Mouse (Mus musculus) large intestine, adult 2 months (tissue): ENCODE data around the gene Usp24. TPM values are rescaled to one million over a fixed set of nuclear protein-coding genes. Genes with fewer than 3 reads are reported as not detected.
A peak's percentile ranks its signal among the peaks of the same experiment; 100 is the strongest.
"Not testable (repeated sequence)": the region's sequence is repeated elsewhere in the genome, so short reads cannot be mapped to it uniquely, and the experiment has no call there.

Experiments used
- DNase-seq: peaks from one replicate; pipeline ENCODE4 v3.0.0-alpha.2; 2012; ENCODE audit warnings: low read depth, low spot score
- WGBS: fragments of 180-500 bp; shearing (Covaris S2); methylation state at CpG from one replicate; pipeline ENCODE4 v1.1.7; 2018; 5-methylcytosine and 5-hydroxymethylcytosine counted together
- polyA plus RNA-seq: library from polyadenylated mRNA; depleted of rRNA; stranded (reverse); fragments of >200 nt; gene quantifications from 2 replicates; pipeline ENCODE4 v1.2.3, GENCODE M21; 2012

The Usp24 gene
- polyA plus RNA-seq, 1 experiment = 5.6 TPM

DNA sequence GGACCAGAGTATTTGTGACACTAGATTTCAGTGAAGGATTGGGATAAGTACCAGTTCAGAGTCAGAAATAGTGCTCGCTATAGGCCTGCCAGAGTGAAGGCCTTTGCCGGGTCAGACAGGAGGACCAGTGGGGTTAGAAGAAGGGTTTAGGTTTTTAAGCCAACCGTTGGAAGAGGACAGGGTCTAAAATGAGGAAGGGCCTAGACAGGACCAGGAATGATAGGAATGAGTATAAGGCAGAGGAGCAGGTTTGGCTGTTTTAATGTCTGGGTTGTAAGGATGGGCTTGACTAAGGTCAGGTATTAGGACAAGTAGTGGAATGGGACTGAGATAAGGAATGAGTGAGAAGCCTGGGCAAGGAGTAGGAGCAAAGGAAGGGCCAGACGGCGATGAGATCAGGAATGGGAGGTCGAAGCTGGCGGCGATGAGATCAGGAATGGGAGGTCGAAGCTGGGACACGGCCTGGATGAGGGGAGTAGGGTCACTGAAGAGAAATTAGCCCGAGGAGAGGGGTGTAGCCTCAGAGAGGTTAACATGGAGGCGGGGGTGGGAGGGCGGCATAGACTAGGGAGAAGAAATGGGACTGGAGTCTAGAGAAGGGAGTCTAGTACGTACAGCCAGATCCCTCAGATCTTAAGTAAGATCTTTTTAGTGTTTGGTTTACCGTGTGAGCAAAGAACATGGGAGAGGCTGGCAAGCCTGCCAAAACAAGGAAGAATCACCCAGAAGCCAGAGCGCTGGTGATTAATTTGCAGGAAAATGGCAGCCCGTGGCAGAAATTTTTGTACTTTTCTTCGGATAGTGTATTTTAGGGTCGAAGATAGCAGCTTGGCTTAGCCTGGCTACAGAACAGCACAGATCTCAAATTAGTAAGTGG is 1.4 kb downstream of the Usp24 start:
- 16% methylated on average over 19 of the region's 19 CpGs for WGBS
- DNase-seq = no peak

DNA sequence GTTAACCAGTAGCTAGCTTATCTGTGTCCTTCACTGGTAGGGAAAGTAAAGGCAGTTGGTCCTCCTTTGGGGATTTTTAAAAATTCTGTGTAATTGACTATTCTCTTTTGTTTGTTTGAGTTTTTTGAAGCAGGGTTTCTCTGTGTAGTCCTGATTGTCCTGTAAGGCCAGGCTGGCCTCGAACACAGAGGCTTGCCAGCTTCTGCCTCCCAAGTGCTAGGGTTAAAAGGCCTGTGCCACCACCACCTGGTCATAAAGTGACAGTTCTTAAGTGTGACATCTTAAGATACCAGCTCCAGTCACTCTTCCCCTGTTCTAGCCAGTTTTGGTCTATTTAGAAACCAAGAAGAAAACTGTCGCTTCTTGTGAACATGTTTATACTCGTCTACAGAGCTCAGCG is 2.2 kb downstream of the Usp24 start:
- DNase-seq = no peak
- WGBS = 71% methylated on average over 4 of the region's 4 CpGs

DNA sequence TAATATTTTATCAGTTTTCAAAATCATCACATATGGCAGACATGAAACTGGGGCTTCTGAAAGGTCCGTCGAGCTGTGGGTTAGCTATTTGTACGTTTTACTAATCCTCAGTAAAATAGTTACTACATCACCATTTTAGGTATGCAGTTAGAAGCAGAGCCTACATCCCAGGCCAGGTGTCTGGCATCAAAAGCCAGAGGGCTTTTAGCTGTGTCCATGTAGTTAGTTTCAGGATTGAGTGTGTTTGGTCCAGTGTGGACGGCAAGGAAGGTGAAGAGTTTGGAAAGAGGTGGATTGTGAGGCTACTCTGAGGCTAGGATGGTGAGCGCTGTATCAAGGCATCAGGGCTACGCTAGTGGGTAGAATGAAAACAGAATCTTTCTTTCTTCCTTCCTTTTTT is 3.0 kb downstream of the Usp24 start:
- no peak for DNase-seq
- 88% methylated on average over 6 of the region's 6 CpGs for WGBS

DNA sequence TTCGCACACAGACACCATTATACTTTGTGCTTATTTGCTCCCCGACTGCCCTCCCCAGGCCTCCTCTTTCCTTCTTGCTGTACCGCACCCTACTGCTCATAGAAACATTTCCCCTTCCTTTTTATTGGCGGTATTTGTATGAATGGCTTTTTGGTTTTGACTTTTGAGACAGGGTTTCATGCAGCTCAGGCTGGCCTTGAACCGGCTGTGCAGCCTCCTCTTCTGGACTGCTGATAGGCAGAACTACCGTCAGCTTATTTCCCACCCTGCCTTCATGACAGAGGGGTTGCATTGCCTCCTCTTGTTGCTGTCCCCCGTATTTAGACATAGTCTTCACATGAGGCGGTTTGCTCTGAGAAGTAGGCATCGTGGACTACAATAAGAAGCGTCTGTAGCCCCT is 6.8 kb downstream of the Usp24 start:
- WGBS = 88% methylated on average over 10 of the region's 10 CpGs
- DNase-seq = no peak

DNA sequence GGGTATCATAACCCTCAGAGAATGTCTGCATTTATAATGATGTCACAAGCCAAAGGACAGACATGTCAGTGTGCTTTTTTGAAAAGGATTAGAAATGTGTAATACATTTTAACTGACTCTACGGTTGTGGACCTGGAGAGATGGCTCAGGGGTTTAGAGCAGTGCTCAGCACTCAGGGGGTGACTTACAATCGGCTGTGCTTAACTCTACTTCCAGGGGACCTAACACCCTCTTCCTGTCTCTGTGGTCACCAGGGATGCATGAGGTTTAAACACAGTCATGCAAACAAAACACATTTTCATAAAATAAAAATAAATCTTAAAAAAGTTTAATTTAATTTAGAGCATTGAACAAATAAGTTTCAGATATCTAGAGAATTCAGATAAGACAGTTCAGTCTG is 7.3 kb downstream of the Usp24 start:
- 69% methylated on average over 2 of the region's 2 CpGs for WGBS
- no peak for DNase-seq

DNA sequence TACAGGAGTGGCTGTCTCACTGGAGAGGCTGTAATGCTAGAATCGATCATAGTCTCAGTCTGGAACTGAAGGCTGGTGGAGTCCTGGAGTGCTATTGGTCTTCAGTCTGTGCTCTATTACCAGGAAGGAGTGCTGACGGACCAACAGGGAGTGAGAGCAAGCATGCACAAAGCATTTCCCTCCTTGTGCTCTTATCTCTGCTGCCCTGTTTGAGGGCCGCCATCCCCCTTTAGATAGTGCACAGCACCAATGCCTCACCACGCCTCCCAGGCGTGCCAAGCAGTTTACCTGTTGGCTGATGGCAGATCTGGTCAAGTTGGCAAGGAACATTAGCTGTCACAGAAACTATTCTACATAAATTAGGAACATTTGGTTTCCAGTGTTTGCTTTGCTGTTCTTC is 11.4 kb downstream of the Usp24 start:
- DNase-seq = no peak
- WGBS = 75% methylated on average over 5 of the region's 5 CpGs

DNA sequence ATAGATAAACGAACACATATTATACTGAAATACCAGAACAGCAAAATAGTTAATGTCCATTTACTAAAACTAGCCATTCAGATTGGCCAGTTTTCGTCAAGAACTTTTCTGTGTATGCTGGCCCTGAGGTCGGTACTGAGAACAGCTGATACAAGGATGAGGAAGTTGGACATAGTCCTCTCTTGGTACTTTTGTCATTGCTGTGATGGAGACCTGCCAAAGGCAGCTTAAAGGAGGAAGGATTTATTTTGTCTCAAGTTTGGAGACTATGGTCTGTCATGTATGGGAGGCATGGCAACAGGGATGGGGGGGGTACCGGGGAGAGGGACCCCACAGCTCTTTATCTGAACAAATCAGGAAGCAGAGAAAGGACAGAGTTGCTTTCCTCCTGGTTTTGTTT is 12.7 kb downstream of the Usp24 start:
- DNase-seq = no peak
- 81% methylated on average over 4 of the region's 4 CpGs for WGBS

DNA sequence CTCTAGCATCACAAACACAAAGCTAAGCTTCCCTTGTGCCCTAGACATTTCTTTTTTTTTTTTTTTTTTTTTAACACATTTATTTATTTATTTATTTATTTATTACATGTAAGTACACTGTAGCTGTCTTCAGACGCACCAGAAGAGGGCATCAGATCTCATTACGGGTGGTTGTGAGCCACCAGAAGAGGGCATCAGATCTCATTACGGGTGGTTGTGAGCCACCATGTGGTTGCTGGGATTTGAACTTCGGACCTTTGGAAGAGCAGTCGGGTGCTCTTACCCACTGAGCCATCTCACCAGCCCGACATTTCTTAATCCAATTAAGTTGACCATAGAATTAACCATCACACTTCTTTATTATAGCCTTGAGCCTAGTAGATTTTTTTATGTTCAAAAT is 13.2 kb downstream of the Usp24 start:
- WGBS = 92% methylated on average over 6 of the region's 6 CpGs

DNA sequence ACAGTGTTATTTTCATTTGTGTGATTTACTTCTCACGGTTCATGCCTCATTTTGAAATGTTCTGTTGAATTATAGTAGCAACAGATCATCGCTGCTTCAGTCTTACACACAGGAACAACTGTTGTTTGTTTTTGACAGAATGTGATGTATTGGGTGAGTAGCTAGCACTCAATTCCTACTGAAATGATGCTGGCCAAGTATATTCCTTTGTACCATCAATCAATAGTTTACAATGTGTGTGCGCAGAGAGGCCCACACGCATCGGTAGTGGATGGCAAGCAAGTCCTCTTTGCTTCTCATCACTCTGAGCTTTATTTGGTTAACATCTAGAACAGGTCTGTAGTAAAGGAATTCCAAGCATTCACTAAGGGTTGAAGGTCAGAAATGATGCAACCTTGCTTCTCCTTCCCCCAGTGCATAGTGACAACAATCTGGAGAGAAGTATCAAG is 14.4 kb downstream of the Usp24 start:
- no peak for DNase-seq
- WGBS = 71% methylated on average over 5 of the region's 5 CpGs

More for the DNA sequence above, 13.2 kb downstream of the Usp24 start:
- DNase-seq = not testable (repeated sequence)

DNA sequence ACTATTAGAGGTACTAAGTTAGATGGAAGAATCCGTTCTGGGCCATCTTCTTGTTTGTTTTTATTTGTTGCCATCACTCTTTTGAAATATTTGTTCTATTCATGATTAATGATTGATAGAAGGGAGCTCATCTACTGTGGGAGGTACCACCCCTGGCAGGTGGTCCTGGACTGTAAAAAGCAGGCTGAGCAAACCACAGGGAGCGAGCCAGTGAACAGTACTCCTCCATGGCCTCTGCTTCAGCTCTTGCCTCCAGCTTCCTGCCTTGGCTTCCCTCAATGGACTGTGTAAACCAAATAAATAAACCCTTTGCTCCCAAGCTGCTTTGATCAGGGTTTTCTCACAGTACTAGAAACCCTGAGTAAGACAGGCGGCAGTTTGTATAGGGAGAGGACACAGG is 17.1 kb downstream of the Usp24 start:
- 71% methylated on average over 3 of the region's 3 CpGs for WGBS

DNA sequence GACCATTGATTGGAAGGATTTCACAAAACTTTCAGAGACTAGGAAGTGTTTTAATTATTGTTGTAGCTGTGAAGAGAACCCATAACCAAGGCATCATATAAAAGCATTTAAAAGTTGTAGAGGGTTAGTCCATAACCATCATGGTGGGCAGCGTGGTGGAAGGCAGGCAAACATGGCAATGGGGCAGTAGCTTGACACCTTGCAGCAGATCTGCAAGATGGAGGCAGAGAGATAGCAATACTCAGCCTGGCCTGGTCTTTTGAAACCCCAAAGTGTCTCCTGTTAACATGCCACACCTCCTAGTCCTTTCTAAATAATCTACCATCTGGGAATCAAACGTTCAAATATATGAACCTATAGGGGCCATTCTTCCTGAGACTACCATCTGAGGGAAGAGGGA is 17.6 kb downstream of the Usp24 start:
- no peak for DNase-seq
- WGBS = 62% methylated on average over 2 of the region's 2 CpGs

More for the DNA sequence above, 17.1 kb downstream of the Usp24 start:
- DNase-seq = no peak

DNA sequence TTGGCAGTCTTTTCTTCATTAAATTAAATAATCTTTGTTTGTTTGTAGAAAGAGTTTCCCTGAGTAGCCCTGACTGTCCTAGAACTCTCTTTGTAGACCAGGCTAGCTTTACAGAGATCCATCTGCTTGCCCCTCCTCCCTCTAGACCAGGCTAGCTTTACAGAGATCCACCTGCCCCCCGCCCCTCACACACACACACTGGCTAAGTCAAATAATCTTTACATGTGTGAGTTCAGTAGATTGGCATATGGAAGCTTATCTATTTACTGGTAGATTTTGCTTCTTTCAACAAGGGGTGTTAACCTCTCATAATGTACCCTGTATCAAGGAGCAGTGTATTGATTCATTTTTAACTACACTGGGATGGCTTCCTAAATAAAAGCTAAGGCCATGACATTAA is 19.8 kb downstream of the Usp24 start:
- no peak for DNase-seq
- 75% methylated on average over 1 of the region's 1 CpGs for WGBS

DNA sequence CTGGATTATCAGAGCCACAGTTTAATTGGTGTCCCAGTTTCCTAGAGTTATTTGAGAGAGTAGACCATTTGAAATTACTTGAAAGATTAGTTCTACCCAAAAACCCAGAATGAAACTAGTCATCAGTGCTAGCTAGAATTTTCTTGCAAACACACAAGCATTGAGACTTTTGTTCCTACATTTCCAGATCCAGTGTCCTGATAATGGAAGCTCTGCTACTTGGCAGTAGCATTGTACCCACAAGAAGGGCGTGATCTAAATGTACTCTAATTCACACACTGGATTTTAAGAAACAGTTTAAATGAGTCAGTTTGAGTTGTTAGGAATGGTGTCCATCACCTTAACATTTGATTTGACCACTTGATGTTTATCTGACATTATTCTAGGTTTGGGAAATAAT is 31.7 kb downstream of the Usp24 start:
- DNase-seq = no peak
- WGBS = 85% methylated on average over 1 of the region's 1 CpGs

DNA sequence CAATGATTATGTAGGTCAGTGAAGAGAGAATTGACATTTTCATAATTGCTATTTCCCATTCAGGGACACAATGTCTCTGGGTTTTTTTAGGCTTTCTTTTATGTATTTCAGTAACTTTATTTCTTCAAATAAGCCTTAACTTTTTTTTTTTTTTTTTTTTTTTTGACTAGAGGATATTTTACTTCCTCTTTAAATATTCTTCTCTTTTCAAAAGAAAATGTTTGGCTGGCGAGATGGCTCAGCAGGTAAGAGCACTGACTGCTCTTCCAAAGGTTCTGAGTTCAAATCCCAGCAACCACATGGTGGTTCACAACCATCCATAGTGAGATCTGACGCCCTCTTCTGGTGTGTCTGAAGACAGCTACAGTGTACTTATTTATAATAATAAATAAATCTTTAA is 39.0 kb downstream of the Usp24 start:
- DNase-seq = not testable (repeated sequence)
- WGBS = 92% methylated on average over 2 of the region's 2 CpGs

DNA sequence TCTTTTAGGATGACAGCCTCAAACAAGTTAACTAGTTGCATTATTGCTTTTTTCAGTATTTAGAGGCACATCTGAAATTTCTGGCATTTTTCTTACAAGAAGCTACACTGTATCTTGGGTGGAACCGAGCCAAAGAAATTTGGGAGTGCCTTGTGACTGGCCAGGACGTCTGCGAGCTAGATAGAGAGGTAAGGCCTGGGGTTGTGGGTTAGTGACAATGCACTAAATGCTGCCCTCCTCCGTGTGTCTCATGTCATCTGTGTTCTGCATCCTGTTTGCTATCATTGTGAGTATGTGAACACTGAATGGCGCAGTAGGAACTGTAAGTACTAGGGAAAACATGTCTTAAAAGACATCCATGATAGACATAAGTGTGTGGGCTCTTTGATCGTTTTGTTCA is 54.0 kb downstream of the Usp24 start:
- 67% methylated on average over 6 of the region's 6 CpGs for WGBS
- DNase-seq = no peak

DNA sequence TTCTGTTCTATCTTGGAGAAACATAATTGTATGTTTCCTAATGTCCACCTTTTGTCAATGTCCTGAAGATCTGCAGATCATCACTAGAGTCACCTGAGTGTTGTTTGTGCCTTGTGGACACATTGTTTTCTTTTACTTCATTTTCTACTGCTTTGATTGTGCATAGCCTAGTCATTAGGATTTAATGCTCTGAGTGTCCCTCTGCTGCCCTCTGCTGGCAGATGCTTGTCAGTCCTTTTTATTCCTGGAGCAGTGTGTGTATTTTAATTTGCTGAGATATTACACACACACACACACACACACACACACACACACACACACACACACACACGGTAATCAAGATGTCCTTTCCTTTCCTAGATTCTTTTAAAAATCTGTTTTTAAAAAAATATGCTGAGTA is 59.8 kb downstream of the Usp24 start:
- DNase-seq = peak; percentile 67
- WGBS = 14% methylated on average over 1 of the region's 1 CpGs

DNA sequence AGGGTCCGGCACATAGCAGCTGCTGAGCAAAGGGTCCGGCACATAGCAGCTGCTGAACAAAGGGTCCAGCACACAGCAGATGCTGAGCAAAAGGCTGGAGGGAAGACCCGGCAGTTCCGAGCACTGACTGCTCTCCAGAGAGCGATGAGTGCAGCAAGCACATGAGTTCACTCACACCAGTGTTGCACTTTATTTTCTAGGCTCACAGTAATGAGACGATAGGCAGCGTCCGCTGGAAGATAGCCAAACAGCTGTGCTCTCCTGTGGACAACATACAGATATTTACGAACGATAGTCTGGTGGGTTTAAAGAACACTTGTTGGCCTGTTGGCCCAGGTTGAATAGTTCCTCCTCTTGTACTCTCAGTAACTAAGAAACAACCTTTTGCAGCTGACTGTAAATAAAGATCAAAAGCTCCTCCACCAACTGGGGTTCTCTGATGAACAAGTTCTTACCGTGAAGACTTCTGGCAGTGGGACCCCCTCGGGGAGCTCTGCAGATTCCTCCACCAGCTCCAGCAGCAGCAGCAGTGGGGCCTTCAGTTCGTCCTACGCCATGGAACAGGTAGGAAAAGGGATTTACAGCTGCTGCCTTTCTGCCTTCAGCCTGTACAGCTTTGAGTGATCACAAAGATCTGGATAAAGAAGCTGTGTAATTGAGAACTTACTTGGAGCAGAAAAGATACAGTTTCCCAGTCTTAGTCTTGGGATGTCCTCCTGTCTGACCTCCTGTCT is 63.0 kb downstream of the Usp24 start:
- no peak for DNase-seq
- 79% methylated on average over 14 of the region's 14 CpGs for WGBS

DNA sequence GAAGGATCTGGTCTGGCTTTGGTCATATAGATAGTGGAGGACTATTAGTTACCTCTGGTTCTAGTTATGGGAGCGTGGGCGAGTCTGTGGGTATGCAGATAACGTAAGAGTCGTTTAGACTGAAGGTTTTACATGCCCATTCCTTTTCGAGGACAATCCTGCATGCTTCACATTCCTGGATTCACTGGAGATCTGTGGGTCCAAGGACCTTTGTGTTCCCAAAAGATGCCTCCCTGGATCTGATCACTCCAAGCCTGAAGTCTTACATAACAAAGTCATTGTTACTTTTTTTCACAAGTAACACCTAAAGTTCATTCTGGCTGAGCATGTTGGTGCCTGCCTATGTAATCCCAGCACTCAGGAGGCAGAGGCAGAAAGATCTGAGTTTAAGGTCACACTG is 65.1 kb downstream of the Usp24 start:
- 73% methylated on average over 5 of the region's 5 CpGs for WGBS
- no peak for DNase-seq

DNA sequence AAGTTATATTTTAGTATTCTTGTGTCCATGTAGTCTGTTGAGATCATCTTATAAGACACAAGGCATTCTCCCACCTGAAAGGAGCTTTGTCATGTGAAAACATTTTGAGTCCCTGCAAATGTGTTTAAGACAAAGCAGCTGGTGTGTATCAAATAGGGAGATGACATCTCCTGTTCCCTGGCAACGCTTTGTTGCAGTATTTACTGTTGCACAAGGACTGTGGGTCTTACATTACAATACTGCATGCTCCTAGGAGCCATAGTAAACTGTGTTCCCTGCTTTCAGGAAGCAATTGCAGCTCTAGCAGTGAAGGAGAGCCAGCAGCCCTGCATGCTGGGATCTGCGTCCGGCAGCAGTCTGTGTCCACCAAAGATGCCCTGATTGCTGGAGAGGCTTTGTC is 73.9 kb downstream of the Usp24 start:
- 73% methylated on average over 3 of the region's 3 CpGs for WGBS
- no peak for DNase-seq

DNA sequence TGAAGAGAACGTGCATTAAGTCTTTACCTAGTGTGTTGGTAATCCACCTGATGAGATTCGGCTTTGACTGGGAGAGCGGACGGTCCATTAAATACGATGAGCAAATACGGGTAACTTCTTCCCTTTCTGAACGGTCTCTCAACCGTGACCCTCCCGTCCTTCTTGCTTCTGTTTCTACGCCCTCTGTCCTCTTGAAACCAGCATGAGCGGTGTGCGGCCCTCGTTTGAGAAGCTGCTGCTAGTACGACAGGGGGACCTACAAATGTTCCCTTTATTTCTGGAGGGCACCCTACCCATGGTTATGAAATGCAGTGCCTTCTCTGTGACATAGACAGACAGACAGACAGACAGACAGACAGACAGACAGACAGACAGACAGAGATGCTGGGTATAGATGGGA is 93.6 kb downstream of the Usp24 start:
- DNase-seq = no peak
- WGBS = 89% methylated on average over 14 of the region's 14 CpGs

DNA sequence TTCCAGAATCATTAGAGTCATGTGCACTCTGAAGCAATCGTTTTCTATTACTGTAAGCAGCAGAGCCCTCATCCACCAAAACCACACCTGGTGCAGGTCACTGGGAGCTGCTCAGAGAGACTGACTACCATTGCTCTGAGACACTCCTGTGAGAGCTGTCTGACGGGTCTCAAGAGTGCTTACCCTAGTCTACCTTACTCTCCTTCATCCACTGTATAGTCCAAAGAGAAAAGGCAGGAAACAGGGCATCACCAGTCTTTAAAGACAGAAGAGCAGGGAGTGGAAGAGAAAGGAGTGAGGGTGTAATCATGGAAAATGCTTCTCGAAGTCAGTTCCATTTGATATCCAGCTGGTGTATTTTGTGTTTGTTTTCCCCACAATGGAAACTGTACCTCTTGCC is 103.2 kb downstream of the Usp24 start:
- WGBS = 80% methylated on average over 3 of the region's 3 CpGs
- no peak for DNase-seq
